Mouse (Mus musculus) frontal cortex, adult 2 months (tissue): Measurements from ENCODE around the gene Marc2. TPM values are rescaled to one million over a fixed set of nuclear protein-coding genes. Genes with fewer than 3 reads are reported as not detected.

Experiments
- polyA plus RNA-seq: library from polyadenylated mRNA; depleted of rRNA; stranded (reverse); fragments of >200 nt; gene quantifications from 2 replicates; pipeline ENCODE4 v1.2.3, GENCODE M21; 2012; rRNA removed

Marc2 gene
- polyA plus RNA-seq, 1 experiment, result 95.2 TPM

Other genes with a start within 250 kb of the Marc2 start
- gene Hlx, start 113.8 kb downstream of the Marc2 start, polyA plus RNA-seq, result 0.76 and 0.96 TPM in 2 replicates
- 0.08 and 0.14 TPM in 2 replicates for gene Marc1, start 35.1 kb downstream of the Marc2 start, polyA plus RNA-seq
- gene C130074G19Rik, start 36.8 kb upstream of the Marc2 start, polyA plus RNA-seq, result 34.0 and 34.3 TPM in 2 replicates
- gene Mark1, start 153.1 kb upstream of the Marc2 start, polyA plus RNA-seq, result 48.6 and 51.7 TPM in 2 replicates